Mouse (Mus musculus) CH12.LX (cell line): ENCODE measurements around the gene Wnt10b.
A peak's percentile ranks its signal among the peaks of the same experiment; 100 is the strongest.

ENCODE experiments used
- BHLHE40 ChIP-seq: IDR thresholded peaks from 2 replicates; pipeline ENCODE4 v1.6.1; 2011; ENCODE audit warnings: mild to moderate bottlenecking, low read depth, low read length, improper control_type of control experiment
- CTCF ChIP-seq, 2 experiments: IDR thresholded peaks in 1 of 2; conservative IDR thresholded peaks in 1 of 2; 2 replicates each; pipeline ENCODE4 v1.5.1; 2011 to 2012; ENCODE audit warnings: low read depth in 2 of 2, low read length in 2 of 2, improper control_type of control experiment in 1 of 2, inconsistent platforms in 1 of 2, mild to moderate bottlenecking in 1 of 2, moderate library complexity in 1 of 2
- ELF1 ChIP-seq: IDR thresholded peaks from 2 replicates; pipeline ENCODE4 v1.6.1; 2014; ENCODE audit warnings: low read depth, mild to moderate bottlenecking, inconsistent platforms, low read length, improper control_type of control experiment
- ETS1 ChIP-seq: conservative IDR thresholded peaks from 2 replicates; pipeline ENCODE4 v1.6.1; 2012; ENCODE audit warnings: low read depth, mild to moderate bottlenecking, inconsistent platforms, low read length, improper control_type of control experiment, moderate library complexity
- GABPA ChIP-seq: IDR thresholded peaks from 2 replicates; pipeline ENCODE4 v1.6.1; 2012; ENCODE audit warnings: low read depth, low read length, improper control_type of control experiment, inconsistent platforms; ENCODE audit not compliant: insufficient replicate concordance
- JUN ChIP-seq: IDR thresholded peaks from 2 replicates; pipeline ENCODE4 v1.6.1; 2011; ENCODE audit warnings: low read depth, mild to moderate bottlenecking, low read length, improper control_type of control experiment, moderate library complexity; ENCODE audit not compliant: insufficient read depth
- MAFK ChIP-seq: IDR thresholded peaks from 2 replicates; pipeline ENCODE4 v1.6.1; 2011; ENCODE audit warnings: low read length, improper control_type of control experiment; ENCODE audit not compliant: insufficient replicate concordance
- MAX ChIP-seq: IDR thresholded peaks from 2 replicates; pipeline ENCODE4 v1.6.1; 2011; ENCODE audit warnings: low read length, improper control_type of control experiment
- MEF2A ChIP-seq: IDR thresholded peaks from 2 replicates; pipeline ENCODE4 v1.6.1; 2014; ENCODE audit warnings: low read depth, mild to moderate bottlenecking, inconsistent platforms, low read length, improper control_type of control experiment, borderline replicate concordance
- POLR2A ChIP-seq: IDR thresholded peaks from 2 replicates; pipeline ENCODE4 v1.6.1; 2011; ENCODE audit warnings: low read depth, mild to moderate bottlenecking, improper control_type of control experiment, low read length
- RAD21 ChIP-seq: IDR thresholded peaks from 2 replicates; pipeline ENCODE4 v1.6.1; 2011; ENCODE audit warnings: low read depth, mild to moderate bottlenecking, low read length, improper control_type of control experiment, moderate library complexity
- SMC3 ChIP-seq: IDR thresholded peaks from 2 replicates; pipeline ENCODE4 v1.6.1; 2011; ENCODE audit warnings: low read depth, low read length, improper control_type of control experiment
- USF1 ChIP-seq: IDR thresholded peaks from 2 replicates; pipeline ENCODE4 v1.6.1; 2014; ENCODE audit warnings: low read depth, mild to moderate bottlenecking, inconsistent platforms, low read length, improper control_type of control experiment
- USF2 ChIP-seq: conservative IDR thresholded peaks from 2 replicates; pipeline ENCODE4 v1.6.1; 2011; ENCODE audit warnings: low read depth, low read length, improper control_type of control experiment

DNA sequence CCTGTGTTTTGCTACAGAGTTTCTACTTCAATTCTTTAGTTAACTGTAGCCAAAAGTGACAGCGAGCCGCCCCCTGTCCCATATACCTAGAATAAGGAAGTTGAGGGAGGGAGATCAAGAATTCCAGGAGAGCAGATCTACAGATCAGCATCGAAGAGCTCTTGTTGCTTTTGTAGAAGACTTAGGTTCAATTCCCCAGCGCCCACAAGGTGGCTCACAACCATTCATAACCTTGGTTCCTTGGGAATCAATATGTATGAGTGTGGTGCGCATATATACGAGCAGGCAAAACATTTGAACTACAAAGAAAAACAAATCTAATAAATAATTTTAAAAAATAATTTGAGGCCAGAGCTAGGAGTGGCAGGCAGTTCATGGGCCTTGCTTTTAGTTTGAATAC lies 3.2 kb upstream of the Wnt10b start:
- TF ChIP-seq CTCF (conservative IDR thresholded peaks at IDR 0.05 in 1 of 2, IDR thresholded peaks at IDR 0.05 in 1 of 2; ENCODE audit: low read depth in 2 of 2, low read length in 2 of 2) (peak in 1 of 2 experiments; percentile 58; a peak in 2 of 4 replicates), RAD21 (peak; percentile 25), USF2 (no peak), ELF1 (no peak), JUN (no peak), GABPA (no peak), POLR2A (no peak), SMC3 (peak; percentile 43; the same call in 1 of the 2 replicates), MAX (no peak), MEF2A (no peak), USF1 (no peak), ETS1 (no peak), MAFK (no peak), BHLHE40 (no peak)
